Mouse (Mus musculus) stomach, postnatal 0 days (tissue): ENCODE results near the gene Ambra1.

Experiments
- CTCF ChIP-seq: IDR thresholded peaks from 2 replicates; pipeline ENCODE4 v1.5.1; 2016; ENCODE audit warnings: antibody characterized with exemption, low read depth, mild to moderate bottlenecking, moderate library complexity
- EP300 ChIP-seq: optimal IDR thresholded peaks from 2 replicates; pipeline ENCODE3; 2016; ENCODE audit warnings: antibody characterized with exemption

DNA sequence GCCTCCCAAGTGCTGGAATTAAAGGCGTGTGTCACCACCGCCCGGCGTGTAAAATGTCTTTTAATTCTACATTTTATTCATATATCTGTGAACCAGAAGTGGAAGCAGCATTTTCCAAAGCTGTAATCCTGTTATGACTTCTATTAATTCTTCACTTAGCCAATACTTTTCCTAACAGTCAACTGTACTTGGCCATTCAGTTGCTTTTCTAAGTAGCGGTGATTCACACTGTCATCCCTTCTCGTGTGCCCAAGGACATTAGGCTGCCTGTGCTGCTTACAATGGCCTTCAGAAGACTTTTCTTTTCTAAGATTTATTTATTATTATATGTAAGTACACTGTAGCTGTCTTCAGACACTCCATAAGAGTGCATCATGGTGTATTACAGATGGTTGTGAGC is 21.6 kb upstream of the Ambra1 start:
- TF ChIP-seq CTCF (no peak), EP300 (no peak)
